Mouse (Mus musculus): Measurements from ENCODE around the gene Kmt2a. TPM values are rescaled to one million over a fixed set of nuclear protein-coding genes. Genes with fewer than 3 reads are reported as not detected.

Kmt2a gene
- polyA plus RNA-seq, 1 experiment = 0.29 TPM

GRCm38 (mm10) chr9:44841241-44841640 is 39.9 kb downstream of the Kmt2a start:
- Histone ChIP-seq H3K36me3 (ENCODE audit: control insufficient read depth) (peaks cover 90% of the 10 kb centered on the region), H3K4me3 (replicated peaks) (no peak overlapping the region), H3K9me3 (ENCODE audit: control insufficient read depth, low read length) (no peaks in the 10 kb centered on the region), H3K4me1 (ENCODE audit: control insufficient read depth) (no peaks in the 10 kb centered on the region), H3K27me3 (ENCODE audit: control insufficient read depth) (no peaks in the 10 kb centered on the region)
- TF ChIP-seq GATA1 (IDR thresholded peaks at IDR 0.05; ENCODE audit: low read length) (no peak), TAL1 (IDR thresholded peaks at IDR 0.05; ENCODE audit: low read length) (no peak)

DNA sequence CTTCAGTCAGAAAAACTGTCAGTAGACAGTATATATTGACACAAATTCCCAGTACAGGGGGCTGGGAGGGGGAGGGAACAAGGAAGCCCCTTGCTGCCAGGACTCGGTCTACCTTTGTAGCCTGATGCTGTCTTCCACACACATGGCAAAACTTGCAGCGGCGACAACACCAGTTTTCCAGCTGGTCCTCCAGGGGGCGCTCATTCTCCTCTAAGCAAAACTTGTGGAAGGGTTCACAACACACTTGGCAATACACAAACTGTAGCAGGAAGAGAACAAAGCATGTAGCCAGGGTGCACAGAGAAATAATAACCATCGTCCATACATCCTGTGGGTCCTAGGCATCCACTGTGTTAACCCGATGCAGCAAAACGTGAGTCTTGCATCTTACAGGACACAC is 44.7 kb downstream of the Kmt2a start:
- H3K36me3 ChIP-seq (ENCODE audit: control insufficient read depth) = peaks cover 87% of the 10 kb centered on the region
- no peaks in the 10 kb centered on the region for H3K4me1 ChIP-seq (ENCODE audit: control insufficient read depth)
- no peak for TF ChIP-seq GATA1 (IDR thresholded peaks at IDR 0.05; ENCODE audit: low read length)
- no peak for TF ChIP-seq TAL1 (IDR thresholded peaks at IDR 0.05; ENCODE audit: low read length)
- no peaks in the 10 kb centered on the region for H3K27me3 ChIP-seq (ENCODE audit: control insufficient read depth)
- H3K9me3 ChIP-seq (ENCODE audit: control insufficient read depth, low read length) = no peaks in the 10 kb centered on the region
- H3K4me3 ChIP-seq (replicated peaks) = no peak overlapping the region

GRCm38 (mm10) chr9:44832356-44832755 is 48.7 kb downstream of the Kmt2a start:
- no peaks in the 10 kb centered on the region for H3K9me3 ChIP-seq (ENCODE audit: control insufficient read depth, low read length)
- no peak overlapping the region for H3K4me3 ChIP-seq (replicated peaks)
- H3K27me3 ChIP-seq (ENCODE audit: control insufficient read depth) = no peaks in the 10 kb centered on the region
- peaks cover 91% of the 10 kb centered on the region for H3K36me3 ChIP-seq (ENCODE audit: control insufficient read depth)
- TF ChIP-seq TAL1 (IDR thresholded peaks at IDR 0.05; ENCODE audit: low read length) (no peak), GATA1 (IDR thresholded peaks at IDR 0.05; ENCODE audit: low read length) (no peak)
- no peaks in the 10 kb centered on the region for H3K4me1 ChIP-seq (ENCODE audit: control insufficient read depth)

- Histone ChIP-seq H3K36me3 (ENCODE audit: control insufficient read depth) (peaks cover 93% of the 10 kb centered on the region), H3K4me1 (ENCODE audit: control insufficient read depth) (no peaks in the 10 kb centered on the region), H3K9me3 (ENCODE audit: control insufficient read depth, low read length) (no peaks in the 10 kb centered on the region), H3K27me3 (ENCODE audit: control insufficient read depth) (no peaks in the 10 kb centered on the region), H3K4me3 (replicated peaks) (no peak overlapping the region)
- TF ChIP-seq TAL1 (IDR thresholded peaks at IDR 0.05; ENCODE audit: low read length) = no peak
- TF ChIP-seq GATA1 (IDR thresholded peaks at IDR 0.05; ENCODE audit: low read length) = no peak
Measured at GRCm38 (mm10) chr9:44830506-44830905, 50.6 kb downstream of the Kmt2a start.

GRCm38 (mm10) chr9:44828944-44829343 is 52.2 kb downstream of the Kmt2a start:
- no peaks in the 10 kb centered on the region for H3K9me3 ChIP-seq (ENCODE audit: control insufficient read depth, low read length)
- H3K4me1 ChIP-seq (ENCODE audit: control insufficient read depth) = no peaks in the 10 kb centered on the region
- no peak overlapping the region for H3K4me3 ChIP-seq (replicated peaks)
- H3K27me3 ChIP-seq (ENCODE audit: control insufficient read depth) = no peaks in the 10 kb centered on the region
- peaks cover 93% of the 10 kb centered on the region for H3K36me3 ChIP-seq (ENCODE audit: control insufficient read depth)
- TF ChIP-seq GATA1 (IDR thresholded peaks at IDR 0.05; ENCODE audit: low read length) (no peak), TAL1 (IDR thresholded peaks at IDR 0.05; ENCODE audit: low read length) (no peak)

- TF ChIP-seq TAL1 (IDR thresholded peaks at IDR 0.05; ENCODE audit: low read length) (no peak), GATA1 (IDR thresholded peaks at IDR 0.05; ENCODE audit: low read length) (no peak)
- no peaks in the 10 kb centered on the region for H3K4me1 ChIP-seq (ENCODE audit: control insufficient read depth)
- no peaks in the 10 kb centered on the region for H3K9me3 ChIP-seq (ENCODE audit: control insufficient read depth, low read length)
- no peak overlapping the region for H3K4me3 ChIP-seq (replicated peaks)
- peaks cover 95% of the 10 kb centered on the region for H3K36me3 ChIP-seq (ENCODE audit: control insufficient read depth)
- H3K27me3 ChIP-seq (ENCODE audit: control insufficient read depth) = no peaks in the 10 kb centered on the region
Measured at GRCm38 (mm10) chr9:44826660-44827059, 54.4 kb downstream of the Kmt2a start.

GRCm38 (mm10) chr9:44819920-44820827 is 60.9 kb downstream of the Kmt2a start:
- TF ChIP-seq TAL1 (IDR thresholded peaks at IDR 0.05; ENCODE audit: low read length) = no peak
- no peak for TF ChIP-seq GATA1 (IDR thresholded peaks at IDR 0.05; ENCODE audit: low read length)
- Histone ChIP-seq H3K9me3 (ENCODE audit: control insufficient read depth, low read length) (no peaks in the 10 kb centered on the region), H3K4me1 (ENCODE audit: control insufficient read depth) (no peaks in the 10 kb centered on the region), H3K36me3 (ENCODE audit: control insufficient read depth) (peaks cover 100% of the 10 kb centered on the region), H3K4me3 (replicated peaks) (no peak overlapping the region), H3K27me3 (ENCODE audit: control insufficient read depth) (no peaks in the 10 kb centered on the region)

DNA sequence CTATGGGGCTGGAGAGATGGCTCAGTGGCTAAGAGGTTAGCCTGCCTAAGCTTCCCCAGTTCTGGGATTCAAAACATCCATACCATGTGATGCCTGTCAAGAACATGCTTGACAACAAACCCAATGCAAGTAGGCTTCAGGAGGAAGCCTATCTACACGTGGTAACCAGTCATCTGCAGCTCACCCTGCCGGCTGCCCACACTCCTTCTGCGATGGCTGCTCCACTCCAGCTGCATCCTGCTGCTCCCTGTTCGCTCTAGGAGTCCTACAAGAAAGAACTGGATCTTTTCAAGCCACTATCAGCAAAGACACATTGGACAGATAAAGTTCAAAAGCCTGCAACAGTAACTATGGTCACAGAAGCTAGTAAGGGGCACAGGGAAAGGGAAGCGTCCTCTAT is 63.6 kb downstream of the Kmt2a start:
- Histone ChIP-seq H3K9me3 (ENCODE audit: control insufficient read depth, low read length) (no peaks in the 10 kb centered on the region), H3K4me3 (replicated peaks) (no peak overlapping the region), H3K4me1 (ENCODE audit: control insufficient read depth) (no peaks in the 10 kb centered on the region), H3K27me3 (ENCODE audit: control insufficient read depth) (no peaks in the 10 kb centered on the region), H3K36me3 (ENCODE audit: control insufficient read depth) (peaks cover 100% of the 10 kb centered on the region)
- TF ChIP-seq GATA1 (IDR thresholded peaks at IDR 0.05; ENCODE audit: low read length) = no peak
- TF ChIP-seq TAL1 (IDR thresholded peaks at IDR 0.05; ENCODE audit: low read length) = no peak

- no peaks in the 10 kb centered on the region for H3K9me3 ChIP-seq (ENCODE audit: control insufficient read depth, low read length)
- TF ChIP-seq GATA1 (IDR thresholded peaks at IDR 0.05; ENCODE audit: low read length) = no peak
- no peak for TF ChIP-seq TAL1 (IDR thresholded peaks at IDR 0.05; ENCODE audit: low read length)
- peaks cover 99% of the 10 kb centered on the region for H3K36me3 ChIP-seq (ENCODE audit: control insufficient read depth)
- H3K27me3 ChIP-seq (ENCODE audit: control insufficient read depth) = no peaks in the 10 kb centered on the region
- no peak overlapping the region for H3K4me3 ChIP-seq (replicated peaks)
- no peaks in the 10 kb centered on the region for H3K4me1 ChIP-seq (ENCODE audit: control insufficient read depth)
Measured at GRCm38 (mm10) chr9:44814179-44814578, 66.9 kb downstream of the Kmt2a start.
